ENCODE assay signal across 8 mouse cellular contexts in genomic region chr1:87621146-87621857, GRCm38 (mm10). TPM values are rescaled to one million over a fixed set of nuclear protein-coding genes. Genes with fewer than 3 reads are reported as not detected.
A peak's percentile ranks its signal among the peaks of the same experiment; 100 is the strongest.
DNase-seq lines count a peak whose midpoint lies in the region; ATAC-seq and TF ChIP-seq lines count a peak whose summit lies in the region.

No protein-coding gene starts in this region.

- no peaks in the 10 kb centered on the region for H3K36me3 ChIP-seq in forebrain, embryonic 10.5 days (replicated peaks)
- no peaks in the 10 kb centered on the region for H3K36me3 ChIP-seq in forebrain, embryonic 12.5 days (replicated peaks)
- no peaks in the 10 kb centered on the region for H3K36me3 ChIP-seq in testis, adult 2 months (ENCODE audit: control insufficient read depth, insufficient read depth, low read length)
- H3K36me3 ChIP-seq in limb, embryonic 10.5 days: no peaks in the 10 kb centered on the region
- H3K36me3 ChIP-seq in stomach, postnatal 0 days (ENCODE audit: control insufficient read depth, insufficient read depth, low read length): no peaks in the 10 kb centered on the region

- no peak for DNase-seq in forebrain, embryonic 10.5 days (ENCODE audit: extremely low spot score, low spot score)
- no peak for DNase-seq in testis, postnatal 14 days (ENCODE audit: low spot score)
- no peak for DNase-seq in limb, embryonic 10.5 days (ENCODE audit: low spot score)
- DNase-seq in stomach, postnatal 0 days (ENCODE audit: low spot score): no peak
- DNase-seq in adrenal gland, postnatal 10 days: no peak
- DNase-seq in testis, postnatal 10 days (ENCODE audit: low spot score): no peak

- TF ChIP-seq EP300 in stomach, postnatal 0 days (optimal IDR thresholded peaks at IDR 0.05): no peak

- no peaks in the 10 kb centered on the region for H3K27me3 ChIP-seq in forebrain, embryonic 10.5 days (ENCODE audit: poor library complexity, severe bottlenecking)
- no peaks in the 10 kb centered on the region for H3K27me3 ChIP-seq in forebrain, embryonic 12.5 days
- no peaks in the 10 kb centered on the region for H3K27me3 ChIP-seq in testis, adult 2 months (ENCODE audit: control insufficient read depth, insufficient read depth, low read length)
- H3K27me3 ChIP-seq in limb, embryonic 10.5 days (ENCODE audit: low read depth, poor library complexity, severe bottlenecking): no peaks in the 10 kb centered on the region
- H3K27me3 ChIP-seq in stomach, postnatal 0 days (ENCODE audit: control insufficient read depth, insufficient read depth, low read length): no peaks in the 10 kb centered on the region

- WGBS in forebrain, embryonic 10.5 days: 81% methylated on average over 9 of the region's 9 CpGs
- 85% methylated on average over 9 of the region's 9 CpGs for WGBS in forebrain, embryonic 12.5 days
- 88% methylated on average over 9 of the region's 9 CpGs for whole genome bisulfite sequencing in limb, embryonic 10.5 days
- WGBS in stomach, postnatal 0 days: 75% methylated on average over 9 of the region's 9 CpGs

- no peak overlapping the region for H3K9ac ChIP-seq in forebrain, embryonic 12.5 days
- H3K9ac ChIP-seq in stomach, postnatal 0 days (ENCODE audit: low read length): no peak overlapping the region

- H3K4me3 ChIP-seq in forebrain, embryonic 10.5 days: 0 out of 2 replicates have a peak overlapping the region, but pooled peaks have one; percentile 22
- H3K4me3 ChIP-seq in forebrain, embryonic 12.5 days (replicated peaks): no peak overlapping the region
- peak overlapping the region; percentile 80 for H3K4me3 ChIP-seq in testis, adult 2 months (ENCODE audit: control insufficient read depth, low read depth, low read length)
- peak overlapping the region; percentile 16; the same call in 1 of the 2 replicates for H3K4me3 ChIP-seq in limb, embryonic 10.5 days
- H3K4me3 ChIP-seq in stomach, postnatal 0 days (ENCODE audit: low read depth, low read length): 0 out of 2 replicates have a peak overlapping the region, but pooled peaks have one; percentile 2

- no peak for TF ChIP-seq POLR2A in testis, adult 2 months (IDR thresholded peaks at IDR 0.05; ENCODE audit: control insufficient read depth, low read depth, low read length)

- no peak for TF ChIP-seq CTCF in testis, adult 2 months (IDR thresholded peaks at IDR 0.05; ENCODE audit: control insufficient read depth, insufficient read depth, insufficient replicate concordance, low read depth, low read length)
- TF ChIP-seq CTCF in stomach, postnatal 0 days (IDR thresholded peaks at IDR 0.05; ENCODE audit: low read depth): no peak

- no peak overlapping the region for H3K27ac ChIP-seq in forebrain, embryonic 10.5 days
- H3K27ac ChIP-seq in forebrain, embryonic 12.5 days: no peak overlapping the region
- H3K27ac ChIP-seq in testis, adult 2 months (ENCODE audit: control insufficient read depth, insufficient read depth, low read depth, low read length): no peak overlapping the region
- H3K27ac ChIP-seq in limb, embryonic 10.5 days: no peak overlapping the region
- peak overlapping the region; percentile 45; the same call in 1 of the 2 replicates for H3K27ac ChIP-seq in stomach, postnatal 0 days (replicated peaks)

- ATAC-seq in forebrain, embryonic 12.5 days (ENCODE audit: low FRiP score): no peak
- ATAC-seq in stomach, postnatal 0 days (ENCODE audit: low FRiP score, low TSS enrichment): 0 out of 2 replicates have a peak, but pooled peaks have one; percentile 40

- 0 out of 2 replicates have a peak, but pooled peaks cover 4% of the 10 kb centered on the region for H3K4me1 ChIP-seq in forebrain, embryonic 10.5 days
- no peaks in the 10 kb centered on the region for H3K4me1 ChIP-seq in forebrain, embryonic 12.5 days
- peaks cover 12% of the 10 kb centered on the region for H3K4me1 ChIP-seq in testis, adult 2 months (ENCODE audit: control insufficient read depth, insufficient read depth, low read length)
- H3K4me1 ChIP-seq in limb, embryonic 10.5 days: peaks cover 10% of the 10 kb centered on the region
- H3K4me1 ChIP-seq in stomach, postnatal 0 days (replicated peaks; ENCODE audit: control insufficient read depth, insufficient read depth): no peaks in the 10 kb centered on the region

- no peaks in the 10 kb centered on the region for H3K9me3 ChIP-seq in forebrain, embryonic 10.5 days
- H3K9me3 ChIP-seq in forebrain, embryonic 12.5 days: no peaks in the 10 kb centered on the region
- no peaks in the 10 kb centered on the region for H3K9me3 ChIP-seq in limb, embryonic 10.5 days (replicated peaks)
- H3K9me3 ChIP-seq in stomach, postnatal 0 days (ENCODE audit: control insufficient read depth, low read length): no peaks in the 10 kb centered on the region

- no peak overlapping the region for H3K4me2 ChIP-seq in forebrain, embryonic 12.5 days
- peak overlapping the region; percentile 23 for H3K4me2 ChIP-seq in stomach, postnatal 0 days (replicated peaks; ENCODE audit: low read depth)

RNA-seq across cellular contexts. Expression of gene Inpp5d, which starts 1.2 kb away (rescaled TPM):
- 2.8 and 4.1 TPM in 2 replicates for polyA plus RNA-seq in forebrain, embryonic 10.5 days (2016; fragmentation: Nextera tagmentation; extraction: Ambion mirVana)
- polyA plus RNA-seq in forebrain, embryonic 12.5 days (2016; fragmentation: Nextera tagmentation; extraction: Ambion mirVana): 2.6 and 3.8 TPM in 2 replicates
- polyA plus RNA-seq in testis, adult 2 months (2012; rRNA removed): 8.1 and 10.4 TPM in 2 replicates
- polyA plus RNA-seq in limb, embryonic 10.5 days (2016; fragmentation: Nextera tagmentation; extraction: Ambion mirVana): 2.0 and 3.9 TPM in 2 replicates
- 2.6 and 2.8 TPM in 2 replicates for polyA plus RNA-seq in stomach, postnatal 0 days (2015; fragmentation: Nextera tagmentation; extraction: Ambion mirVana)
- total RNA-seq in adrenal gland, postnatal 10 days (2021): 10 to 100 TPM; 15.8 to 18.8 TPM

RNA-seq across cellular contexts. Expression of gene Ngef, which starts 47.6 kb away (rescaled TPM):
- polyA plus RNA-seq in forebrain, embryonic 10.5 days (2016; fragmentation: Nextera tagmentation; extraction: Ambion mirVana): 3.6 and 4.7 TPM in 2 replicates
- 2.2 and 3.0 TPM in 2 replicates for polyA plus RNA-seq in forebrain, embryonic 12.5 days (2016; fragmentation: Nextera tagmentation; extraction: Ambion mirVana)
- polyA plus RNA-seq in testis, adult 2 months (2012; rRNA removed): 0.89 and 1.2 TPM in 2 replicates
- polyA plus RNA-seq in limb, embryonic 10.5 days (2016; fragmentation: Nextera tagmentation; extraction: Ambion mirVana): 0.23 and 0.35 TPM in 2 replicates
- 8.7 and 10.5 TPM in 2 replicates for polyA plus RNA-seq in stomach, postnatal 0 days (2015; fragmentation: Nextera tagmentation; extraction: Ambion mirVana)
- total RNA-seq in adrenal gland, postnatal 10 days (2021): 1 to 10 TPM; 2.3 to 5.1 TPM
